Mouse (Mus musculus) testis, adult 2 months (tissue): ENCODE measurements at regions not wholly inside any gene's neighbourhood (a gene's known extent, or its start where the extent isn't known, plus 50 kb on each side); places are given as distances from the start of the nearest gene placed in this dataset.
"Not testable (repeated sequence)": the region's sequence is repeated elsewhere in the genome, so short reads cannot be mapped to it uniquely, and the experiment has no call there.

Experiments used
- H3K27ac ChIP-seq: fragments of 200-500 bp; 2 replicates; pipeline ENCODE4 v1.5.1; 2012; ENCODE audit warnings: low read depth, low read length; ENCODE audit not compliant: control insufficient read depth, insufficient read depth
- H3K27me3 ChIP-seq: fragments of 200-500 bp; 2 replicates; pipeline ENCODE4 v1.6.1; 2012; ENCODE audit warnings: mild to moderate bottlenecking, low read length, moderate library complexity; ENCODE audit not compliant: control insufficient read depth, insufficient read depth
- H3K36me3 ChIP-seq: fragments of 200-500 bp; 2 replicates; pipeline ENCODE4 v1.6.1; 2012; ENCODE audit warnings: mild to moderate bottlenecking, low read length; ENCODE audit not compliant: control insufficient read depth, insufficient read depth
- H3K4me1 ChIP-seq: fragments of 200-500 bp; 2 replicates; pipeline ENCODE4 v1.6.1; 2012; ENCODE audit warnings: low read length; ENCODE audit not compliant: control insufficient read depth, insufficient read depth
- H3K4me3 ChIP-seq: fragments of 200-500 bp; 2 replicates; pipeline ENCODE4 v1.5.1; 2012; ENCODE audit warnings: low read depth, mild to moderate bottlenecking, low read length, moderate library complexity, mixed read lengths; ENCODE audit not compliant: control insufficient read depth
- CTCF ChIP-seq: fragments of 200-500 bp; IDR thresholded peaks from 2 replicates; pipeline ENCODE4 v1.5.1; 2012; ENCODE audit warnings: low read depth, mild to moderate bottlenecking, inconsistent platforms, low read length, moderate library complexity; ENCODE audit not compliant: control insufficient read depth, insufficient read depth, insufficient replicate concordance
- POLR2A ChIP-seq: fragments of 200-500 bp; IDR thresholded peaks from 2 replicates; pipeline ENCODE4 v1.6.1; 2012; ENCODE audit warnings: low read depth, mild to moderate bottlenecking, inconsistent platforms, low read length, moderate library complexity; ENCODE audit not compliant: control insufficient read depth

- H3K4me1 ChIP-seq, result no peaks in the 10 kb centered on the region
- no peaks in the 10 kb centered on the region for H3K27me3 ChIP-seq
- no peak overlapping the region for H3K27ac ChIP-seq
- TF ChIP-seq CTCF, result no peak
- no peak for TF ChIP-seq POLR2A
- H3K4me3 ChIP-seq, result no peak overlapping the region
- no peaks in the 10 kb centered on the region for H3K36me3 ChIP-seq
These were observed 420.0 kb downstream of the Tcerg1l start for GRCm38 (mm10) chr7:137977527-137977926.

DNA sequence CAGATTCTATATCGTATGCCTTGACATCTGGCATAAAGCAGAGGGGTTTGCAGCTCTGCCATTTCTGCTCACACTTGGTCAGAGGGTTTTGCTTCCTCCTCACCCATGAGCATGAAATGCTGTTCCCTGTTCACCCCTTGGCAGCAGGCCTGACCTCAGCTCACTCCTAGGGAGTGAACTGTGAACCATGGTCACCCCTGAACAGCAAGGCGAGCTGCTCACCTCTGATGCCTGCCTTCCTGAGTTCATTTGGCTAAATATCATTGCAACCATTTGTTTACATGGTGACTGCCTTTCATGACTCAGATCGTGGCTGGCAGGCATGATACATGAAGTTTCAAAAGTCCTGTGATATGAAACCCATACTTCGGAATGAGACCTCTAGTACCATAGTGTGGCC is 418.2 kb downstream of the Tcerg1l start:
- Histone ChIP-seq H3K27ac (no peak overlapping the region), H3K4me1 (no peaks in the 10 kb centered on the region), H3K27me3 (no peaks in the 10 kb centered on the region), H3K36me3 (no peaks in the 10 kb centered on the region), H3K4me3 (no peak overlapping the region)
- TF ChIP-seq POLR2A (no peak), CTCF (no peak)

- TF ChIP-seq POLR2A, result no peak
- no peak for TF ChIP-seq CTCF
- H3K4me1 ChIP-seq, result no peaks in the 10 kb centered on the region
- H3K36me3 ChIP-seq, result no peaks in the 10 kb centered on the region
- H3K4me3 ChIP-seq, result no peak overlapping the region
- no peaks in the 10 kb centered on the region for H3K27me3 ChIP-seq
- H3K27ac ChIP-seq, result no peak overlapping the region
These were observed 391.7 kb downstream of the Tcerg1l start for GRCm38 (mm10) chr7:138005806-138006205.

GRCm38 (mm10) chr7:138006971-138007370 is 390.6 kb downstream of the Tcerg1l start:
- no peak overlapping the region for H3K27ac ChIP-seq
- no peak overlapping the region for H3K4me3 ChIP-seq
- no peaks in the 10 kb centered on the region for H3K4me1 ChIP-seq
- TF ChIP-seq POLR2A (no peak), CTCF (no peak)
- H3K27me3 ChIP-seq, result no peaks in the 10 kb centered on the region
- no peaks in the 10 kb centered on the region for H3K36me3 ChIP-seq

- Histone ChIP-seq H3K27me3 (no peaks in the 10 kb centered on the region), H3K4me3 (no peak overlapping the region), H3K27ac (no peak overlapping the region), H3K36me3 (no peaks in the 10 kb centered on the region), H3K4me1 (no peaks in the 10 kb centered on the region)
- TF ChIP-seq POLR2A, result no peak
- no peak for TF ChIP-seq CTCF
These were observed 388.9 kb downstream of the Tcerg1l start for GRCm38 (mm10) chr7:138008601-138009000.

DNA sequence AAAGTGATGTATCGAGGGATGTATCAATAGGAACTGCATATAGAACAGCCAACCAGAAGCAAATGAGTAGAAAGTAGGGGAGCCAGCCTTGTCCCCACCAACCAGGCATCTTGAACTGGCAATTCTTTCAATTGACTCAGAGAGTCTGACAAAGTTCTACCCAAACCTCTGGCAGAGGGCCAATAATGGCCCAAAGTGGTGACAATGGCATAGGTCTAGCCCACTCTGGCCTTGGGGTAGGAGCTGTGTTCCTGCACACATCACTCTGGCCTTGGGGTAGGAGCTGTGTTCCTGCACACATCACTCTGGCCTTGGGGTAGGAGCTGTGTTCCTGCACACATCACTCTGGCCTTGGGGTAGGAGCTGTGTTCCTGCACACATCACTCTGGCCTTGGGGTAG is 373.5 kb downstream of the Tcerg1l start:
- not testable (repeated sequence) for H3K4me1 ChIP-seq, H3K4me3 ChIP-seq, H3K36me3 ChIP-seq, H3K27ac ChIP-seq, H3K27me3 ChIP-seq

- H3K27me3 ChIP-seq, result no peaks in the 10 kb centered on the region
- H3K4me3 ChIP-seq, result no peak overlapping the region
- no peaks in the 10 kb centered on the region for H3K36me3 ChIP-seq
- no peak overlapping the region for H3K27ac ChIP-seq
- no peaks in the 10 kb centered on the region for H3K4me1 ChIP-seq
- no peak for TF ChIP-seq POLR2A
- no peak for TF ChIP-seq CTCF
These were observed 345.8 kb downstream of the Tcerg1l start for GRCm38 (mm10) chr7:138051696-138052095.

DNA sequence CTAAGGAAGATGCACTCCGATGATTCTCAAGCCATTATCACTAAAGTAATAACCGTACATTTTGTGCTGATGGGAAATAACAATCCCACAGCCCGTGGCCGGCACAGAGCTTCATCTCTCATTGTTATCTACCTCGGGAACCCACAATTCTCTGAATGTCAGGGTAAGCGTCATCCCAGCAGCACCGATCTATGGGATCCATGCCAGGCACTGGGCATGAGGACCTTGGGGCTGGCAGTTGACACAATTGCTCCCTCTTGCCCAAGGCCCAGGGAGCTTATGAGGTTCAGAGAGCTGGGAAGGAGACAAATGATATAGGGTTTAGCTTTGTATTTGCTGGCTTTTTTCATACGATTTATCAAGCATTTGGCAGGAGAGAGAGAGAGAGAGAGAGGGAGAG is 342.8 kb downstream of the Tcerg1l start:
- TF ChIP-seq CTCF (no peak), POLR2A (no peak)
- no peaks in the 10 kb centered on the region for H3K27me3 ChIP-seq
- no peaks in the 10 kb centered on the region for H3K4me1 ChIP-seq
- no peak overlapping the region for H3K4me3 ChIP-seq
- no peaks in the 10 kb centered on the region for H3K36me3 ChIP-seq
- H3K27ac ChIP-seq, result no peak overlapping the region
